Mouse (Mus musculus) E14TG2a.4 (cell line): ENCODE measurements at regions not wholly inside any gene's neighbourhood (a gene's known extent, or its start where the extent isn't known, plus 50 kb on each side); places are given as distances from the start of the nearest gene placed in this dataset.

Experiments used
- H3K27me3 ChIP-seq: 2 replicates; pipeline ENCODE4 v1.6.1; 2014; ENCODE audit warnings: low read length, control low read depth; ENCODE audit not compliant: insufficient read depth
- H3K36me3 ChIP-seq: 2 replicates; pipeline ENCODE4 v1.6.1; 2014; ENCODE audit warnings: low read length, control low read depth; ENCODE audit not compliant: insufficient read depth
- H3K4me1 ChIP-seq: replicated peaks from 2 replicates; pipeline ENCODE4 v1.6.1; 2014; ENCODE audit warnings: low read depth, low read length, control low read depth
- H3K4me3 ChIP-seq: replicated peaks from 2 replicates; pipeline ENCODE4 v1.5.1; 2014; ENCODE audit warnings: mild to moderate bottlenecking, low read length
- H3K9me3 ChIP-seq: 2 replicates; pipeline ENCODE4 v1.6.1; 2014; ENCODE audit warnings: low read length, control low read depth
- CTCF ChIP-seq: conservative IDR thresholded peaks from 2 replicates; pipeline ENCODE4 v1.5.1; 2014; ENCODE audit warnings: low read length
- NANOG ChIP-seq: IDR thresholded peaks from 2 replicates; pipeline ENCODE4 v1.6.1; 2014; ENCODE audit warnings: borderline replicate concordance, low read length, mixed read lengths
- POU5F1 ChIP-seq: IDR thresholded peaks from 2 replicates; pipeline ENCODE4 v1.6.1; 2014; ENCODE audit warnings: low read length, borderline replicate concordance

DNA sequence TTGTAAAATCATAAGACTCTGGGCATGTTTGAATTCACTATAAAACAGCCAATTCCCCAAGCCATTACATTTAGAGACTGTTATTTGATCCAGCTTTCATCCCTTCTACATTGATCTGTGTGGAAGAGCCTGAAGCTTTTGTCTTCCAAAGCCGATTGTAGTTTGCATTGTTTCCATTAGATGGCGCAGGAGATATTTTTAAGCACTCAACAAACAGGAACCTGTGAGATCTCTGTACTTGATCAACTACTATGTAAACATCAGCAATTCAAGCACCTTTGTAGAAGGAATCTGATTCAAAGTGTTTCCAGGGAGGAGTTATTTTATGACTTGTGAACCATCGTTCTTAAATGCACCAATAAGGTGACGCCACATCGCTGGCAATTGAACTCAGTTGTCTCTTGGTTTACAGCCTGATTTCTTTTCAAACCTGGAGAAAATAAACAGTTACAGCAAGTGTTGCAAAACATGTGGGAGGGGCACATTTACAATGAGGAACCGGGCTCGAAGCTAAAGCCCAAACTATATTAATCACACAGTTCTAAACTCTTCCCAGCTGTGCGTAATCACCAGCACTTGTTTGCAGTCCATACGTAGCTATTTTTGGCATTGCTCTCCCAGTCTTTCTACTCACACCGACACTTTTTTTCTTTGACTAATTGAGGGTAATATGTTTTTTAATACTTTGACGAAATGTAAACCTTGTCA, 812.0 kb upstream of the Acvr2a start:
- H3K9me3 ChIP-seq = no peaks in the 10 kb centered on the region
- no peaks in the 10 kb centered on the region for H3K27me3 ChIP-seq
- H3K4me1 ChIP-seq = no peaks in the 10 kb centered on the region
- no peaks in the 10 kb centered on the region for H3K36me3 ChIP-seq
- no peak overlapping the region for H3K4me3 ChIP-seq
- TF ChIP-seq NANOG = no peak
- peak; percentile 91 for TF ChIP-seq CTCF

DNA sequence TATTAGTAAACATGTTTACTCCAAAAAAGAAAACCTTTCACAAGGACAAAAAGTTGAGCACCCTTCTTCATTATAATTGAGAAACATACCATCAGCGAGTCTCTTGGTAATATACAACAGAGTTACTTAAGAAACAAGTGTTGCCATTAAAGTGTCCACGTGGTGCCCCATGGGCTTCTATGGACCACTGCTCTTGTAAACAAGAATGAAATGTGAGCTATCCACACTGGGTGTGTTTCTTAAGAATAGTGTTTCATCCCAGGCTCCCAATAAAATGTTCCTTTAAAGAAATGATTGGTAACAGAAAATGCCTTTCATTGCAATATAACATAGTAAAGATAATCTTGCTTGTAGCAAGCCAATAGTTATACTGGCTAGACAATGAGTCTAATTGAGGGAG, 803.6 kb upstream of the Acvr2a start:
- no peak for TF ChIP-seq CTCF
- no peak for TF ChIP-seq POU5F1
- TF ChIP-seq NANOG = no peak
- Histone ChIP-seq H3K27me3 (no peaks in the 10 kb centered on the region), H3K4me3 (no peak overlapping the region), H3K36me3 (no peaks in the 10 kb centered on the region), H3K4me1 (no peaks in the 10 kb centered on the region), H3K9me3 (no peaks in the 10 kb centered on the region)

DNA sequence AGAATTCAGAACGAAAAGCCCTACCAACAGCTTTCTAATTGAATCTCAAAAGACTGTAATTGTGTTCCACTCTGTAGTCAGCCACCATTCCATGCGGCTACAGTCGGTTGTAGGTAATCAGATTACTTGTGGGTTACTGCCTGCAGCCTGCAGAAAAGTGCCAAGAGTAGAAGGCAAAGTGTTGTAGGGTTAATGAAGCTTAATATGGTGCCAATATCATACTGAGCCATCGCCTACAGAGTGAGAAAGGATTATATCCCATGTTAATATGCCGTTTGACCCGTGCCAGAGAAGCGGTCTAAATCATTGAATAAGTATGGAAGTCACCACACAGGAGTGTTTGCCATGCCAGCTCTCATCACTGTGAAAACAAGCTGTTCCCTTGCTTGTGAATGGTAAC, 786.4 kb upstream of the Acvr2a start:
- H3K4me1 ChIP-seq = no peaks in the 10 kb centered on the region
- no peaks in the 10 kb centered on the region for H3K27me3 ChIP-seq
- TF ChIP-seq CTCF (no peak), POU5F1 (no peak), NANOG (no peak)
- H3K4me3 ChIP-seq = no peak overlapping the region
- H3K9me3 ChIP-seq = no peaks in the 10 kb centered on the region
- no peaks in the 10 kb centered on the region for H3K36me3 ChIP-seq

DNA sequence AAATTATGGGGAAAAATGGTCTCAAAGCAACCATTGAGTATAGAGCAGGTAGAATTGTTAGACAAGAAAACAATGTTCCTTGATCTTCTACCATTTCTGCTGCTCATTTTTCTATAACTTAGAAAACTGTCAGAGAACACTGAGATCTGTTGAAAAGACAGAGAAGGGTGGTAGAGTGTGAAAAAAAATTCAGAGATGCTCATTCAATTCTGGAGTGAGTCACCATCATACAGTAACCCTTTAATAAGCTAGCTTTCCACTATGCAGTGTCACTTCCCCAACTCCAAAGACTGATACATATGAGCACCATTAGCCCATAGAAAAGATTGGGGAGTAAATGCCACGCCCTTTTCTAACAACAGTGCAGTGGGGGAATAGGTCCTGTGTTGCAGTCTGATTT, 752.5 kb upstream of the Acvr2a start:
- TF ChIP-seq NANOG = no peak
- TF ChIP-seq CTCF = no peak
- TF ChIP-seq POU5F1 = no peak
- no peak overlapping the region for H3K4me3 ChIP-seq
- H3K4me1 ChIP-seq = no peaks in the 10 kb centered on the region
- no peaks in the 10 kb centered on the region for H3K27me3 ChIP-seq
- H3K9me3 ChIP-seq = no peaks in the 10 kb centered on the region
- no peaks in the 10 kb centered on the region for H3K36me3 ChIP-seq

DNA sequence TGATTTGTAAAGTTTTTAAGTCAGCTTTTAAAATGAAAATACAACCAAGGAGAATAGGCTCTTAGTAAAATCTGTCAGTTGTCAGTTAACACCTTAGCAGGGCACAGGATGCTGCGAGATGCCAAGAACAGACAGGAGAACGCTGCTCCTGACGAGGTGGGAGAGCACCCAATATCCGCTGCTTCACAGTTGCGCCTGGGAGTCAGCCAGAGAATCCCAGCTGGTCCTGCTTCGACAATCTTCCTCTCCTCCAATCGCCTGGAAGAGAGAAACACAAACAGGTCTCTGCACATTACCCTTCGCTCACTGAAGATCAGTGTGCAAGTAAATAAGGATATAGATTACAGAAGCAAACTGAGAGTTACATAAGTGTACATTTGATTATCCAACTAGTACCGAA, 750.5 kb upstream of the Acvr2a start:
- Histone ChIP-seq H3K27me3 (no peaks in the 10 kb centered on the region), H3K9me3 (no peaks in the 10 kb centered on the region), H3K4me1 (no peaks in the 10 kb centered on the region)

DNA sequence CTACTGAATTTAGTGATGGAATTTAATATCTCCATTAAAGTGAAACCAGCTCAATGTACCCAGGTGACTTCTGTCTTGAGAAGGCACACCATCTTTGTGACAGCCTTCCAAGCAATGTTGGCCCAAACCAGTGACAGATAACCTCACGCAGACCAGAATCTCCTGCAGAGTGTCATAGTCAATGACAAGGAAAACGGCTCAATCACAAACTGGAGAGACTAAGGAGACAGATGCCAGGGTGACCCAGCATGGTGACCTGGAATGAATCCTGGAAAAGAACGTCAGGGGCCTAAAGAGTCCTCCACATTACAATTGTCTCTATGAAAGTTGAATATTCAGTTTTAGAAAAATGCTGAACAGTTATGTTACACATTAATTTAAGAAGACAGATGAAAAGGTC, 748.7 kb upstream of the Acvr2a start:
- no peaks in the 10 kb centered on the region for H3K36me3 ChIP-seq
- H3K27me3 ChIP-seq = no peaks in the 10 kb centered on the region
- no peaks in the 10 kb centered on the region for H3K9me3 ChIP-seq
- no peaks in the 10 kb centered on the region for H3K4me1 ChIP-seq
- H3K4me3 ChIP-seq = no peak overlapping the region
- TF ChIP-seq CTCF (no peak), POU5F1 (no peak), NANOG (no peak)

More for the DNA sequence above, 750.5 kb upstream of the Acvr2a start:
- Histone ChIP-seq H3K36me3 (no peaks in the 10 kb centered on the region), H3K4me3 (no peak overlapping the region)
- TF ChIP-seq POU5F1 (no peak), NANOG (no peak), CTCF (no peak)

DNA sequence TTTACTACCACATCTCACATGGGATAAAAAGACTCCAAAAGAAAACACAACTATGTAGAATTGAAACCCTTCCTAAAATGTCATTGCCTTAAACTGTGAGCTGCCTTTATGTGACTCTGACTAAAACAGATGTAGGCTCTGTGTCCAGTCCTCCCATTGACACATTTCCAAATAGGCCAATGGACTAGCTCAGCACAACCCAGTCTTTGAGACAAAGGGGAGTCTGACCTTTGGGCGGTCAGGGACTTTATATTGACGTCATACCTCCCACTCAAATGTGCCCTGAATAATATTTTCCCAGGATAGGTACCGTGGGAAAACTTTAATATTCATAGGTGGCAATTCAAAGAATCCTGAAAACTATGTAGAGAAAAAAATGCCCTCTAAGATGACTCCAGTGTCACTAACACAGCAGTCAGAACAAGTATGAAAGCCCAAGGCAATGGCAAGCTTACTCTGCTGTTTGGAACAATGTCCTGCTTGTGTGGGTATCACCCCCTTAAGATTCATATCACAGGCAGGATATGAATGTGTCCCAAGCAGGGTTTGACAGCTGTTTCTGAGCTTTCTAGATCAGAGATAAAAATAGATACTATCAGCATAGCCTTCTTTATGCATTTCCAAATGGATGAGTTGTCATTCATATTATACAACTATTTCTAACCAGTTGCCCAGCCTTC, 731.6 kb upstream of the Acvr2a start:
- Histone ChIP-seq H3K9me3 (no peaks in the 10 kb centered on the region), H3K4me1 (no peaks in the 10 kb centered on the region), H3K36me3 (no peaks in the 10 kb centered on the region), H3K27me3 (no peaks in the 10 kb centered on the region), H3K4me3 (no peak overlapping the region)
- TF ChIP-seq POU5F1 (no peak), NANOG (no peak), CTCF (no peak)

DNA sequence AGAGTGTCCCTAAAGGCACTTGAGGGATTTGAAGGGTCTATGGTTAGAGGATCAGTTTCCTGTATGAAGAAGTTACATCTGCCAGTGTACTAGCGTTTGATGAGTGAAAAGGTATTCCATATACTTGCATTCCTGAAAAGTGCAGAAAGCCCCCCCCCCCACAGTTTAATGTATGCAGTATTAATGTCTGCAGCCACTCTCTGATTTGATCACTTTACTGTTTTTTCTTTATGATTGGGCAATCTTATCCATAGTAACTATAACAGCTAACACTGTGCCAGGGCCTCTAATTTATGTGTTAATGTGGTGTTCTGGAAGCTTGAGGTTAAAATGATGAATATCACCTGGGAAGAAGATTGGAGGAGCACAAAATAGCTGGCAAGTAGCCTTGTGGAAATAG, 715.6 kb upstream of the Acvr2a start:
- TF ChIP-seq NANOG (no peak), CTCF (no peak), POU5F1 (no peak)
- Histone ChIP-seq H3K9me3 (no peaks in the 10 kb centered on the region), H3K4me3 (no peak overlapping the region), H3K4me1 (no peaks in the 10 kb centered on the region), H3K27me3 (no peaks in the 10 kb centered on the region), H3K36me3 (no peaks in the 10 kb centered on the region)

DNA sequence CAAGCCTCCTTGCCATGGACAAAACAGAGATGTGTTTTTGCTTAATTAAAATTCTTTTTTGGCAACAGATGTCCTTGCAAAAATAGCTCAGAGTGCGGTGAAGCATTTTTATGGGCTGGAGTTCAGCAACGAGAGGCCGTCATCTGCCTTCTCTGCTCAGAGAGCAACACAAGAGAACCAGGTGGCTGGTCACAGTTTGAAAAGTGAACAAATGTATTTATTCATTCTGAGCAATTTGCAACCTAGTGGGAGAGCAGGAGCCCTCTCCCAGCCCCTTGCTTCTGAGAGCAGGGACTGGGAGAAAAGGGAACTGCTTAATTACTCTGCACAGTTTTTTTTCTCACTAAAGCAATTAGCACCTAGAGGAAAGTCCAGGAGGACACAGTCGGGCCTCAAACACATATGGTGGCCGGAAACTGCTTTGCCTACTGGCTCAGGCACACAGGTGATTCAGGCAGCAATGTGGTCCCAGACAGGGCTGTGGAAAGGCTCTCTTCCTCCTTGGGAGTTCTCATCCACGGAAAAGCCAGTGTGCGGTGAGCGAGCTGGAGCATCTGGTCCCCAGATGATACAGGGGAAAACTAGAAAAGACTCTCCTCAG, 714.9 kb upstream of the Acvr2a start:
- no peaks in the 10 kb centered on the region for H3K4me1 ChIP-seq
- H3K36me3 ChIP-seq = no peaks in the 10 kb centered on the region
- no peak for TF ChIP-seq POU5F1
- TF ChIP-seq CTCF = no peak
- TF ChIP-seq NANOG = no peak
- no peaks in the 10 kb centered on the region for H3K27me3 ChIP-seq
- no peaks in the 10 kb centered on the region for H3K9me3 ChIP-seq
- H3K4me3 ChIP-seq = no peak overlapping the region
